Mouse (Mus musculus): ENCODE measurements around the gene Slc6a20a. TPM values are rescaled to one million over a fixed set of nuclear protein-coding genes. Genes with fewer than 3 reads are reported as not detected.

Slc6a20a gene
- 0.15 TPM for polyA plus RNA-seq (2017; shearing (Covaris generic))

DNA sequence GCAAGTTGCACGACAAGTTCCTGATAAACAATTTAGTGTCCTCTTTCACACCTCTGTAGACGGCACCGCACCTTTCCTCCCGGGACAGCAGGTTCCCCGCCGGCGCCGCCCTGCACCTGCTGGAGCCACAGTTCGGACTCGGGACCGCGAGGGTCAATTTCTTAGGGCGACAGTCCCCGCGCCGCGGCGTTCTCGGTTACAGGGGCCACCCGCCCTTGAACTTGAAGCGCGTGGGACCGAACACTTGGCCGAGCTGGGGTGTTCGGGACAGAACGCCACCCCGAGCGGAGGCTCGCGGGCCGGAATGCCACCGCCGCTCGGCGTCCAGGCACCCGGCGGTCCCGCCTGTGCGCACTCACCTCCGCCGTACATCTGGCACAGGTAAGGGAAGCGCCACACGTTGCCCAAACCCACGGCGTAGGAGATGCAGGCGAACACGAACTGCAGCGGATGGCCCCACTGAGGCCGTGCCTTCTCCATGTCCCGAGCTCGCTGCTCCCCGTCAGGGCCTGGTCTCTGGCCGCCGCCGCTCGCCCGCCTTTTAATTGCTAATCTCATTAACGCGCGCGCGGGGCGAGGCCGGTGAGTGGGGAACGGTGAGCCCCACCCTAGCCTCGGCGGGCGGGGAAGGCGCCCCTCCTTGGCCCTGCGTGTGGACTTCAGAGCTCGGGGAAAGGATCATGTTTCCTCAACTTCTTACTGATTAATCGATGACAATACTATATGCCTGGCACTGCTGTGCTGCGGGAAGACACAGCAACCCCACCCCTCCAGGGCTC, at the start of gene Slc6a20a, which contains the start of gene Ccr9:
Slc6a20a (minus strand) TSS at position 559 of the 779 bp plus-strand sequence.
Ccr9 (plus strand) TSS at position 113 of the 779 bp plus-strand sequence.

DNA sequence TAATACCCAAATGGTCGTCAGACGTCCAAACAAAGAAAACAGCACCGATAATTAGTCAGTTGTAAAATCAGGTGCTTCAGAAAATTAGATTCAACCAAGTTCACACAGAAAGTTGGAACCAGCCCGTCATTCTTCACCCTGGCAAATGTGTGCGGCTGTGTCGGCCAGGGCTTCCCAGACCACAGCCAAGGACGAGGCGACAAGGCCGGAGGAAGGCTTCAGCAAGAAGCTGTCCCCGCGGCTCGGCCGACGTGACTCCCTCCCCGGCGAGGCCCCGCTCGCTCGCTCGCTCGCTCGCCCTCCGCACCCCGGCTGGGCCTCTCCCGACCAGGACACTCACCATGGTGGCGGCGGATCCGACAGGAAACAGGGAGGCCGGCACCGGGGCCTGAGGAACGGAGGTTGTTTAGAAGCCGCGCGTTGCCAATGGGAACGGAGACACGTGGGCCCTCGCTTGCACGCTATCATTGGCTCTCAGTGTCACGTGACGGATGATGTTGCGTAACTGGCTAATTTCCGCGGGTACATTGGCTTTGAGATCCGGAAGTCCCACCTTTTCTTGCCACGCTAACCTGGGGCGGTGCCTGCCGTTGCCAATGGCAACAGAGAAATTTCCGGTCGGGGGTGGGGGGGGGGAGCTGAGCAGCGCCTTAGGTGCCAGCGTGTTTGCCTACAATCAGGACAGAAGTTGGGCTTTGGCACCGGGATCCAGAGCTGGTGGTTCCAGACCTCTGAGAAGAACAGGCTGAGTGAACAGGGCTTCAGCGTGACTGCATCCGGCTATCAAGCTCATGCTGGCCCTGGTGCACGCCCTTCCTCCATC, 38.7 kb upstream of the Slc6a20a start, which contains the start of gene Lztfl1:
Lztfl1 (minus strand) TSS at position 512 of the 823 bp plus-strand sequence.

DNA sequence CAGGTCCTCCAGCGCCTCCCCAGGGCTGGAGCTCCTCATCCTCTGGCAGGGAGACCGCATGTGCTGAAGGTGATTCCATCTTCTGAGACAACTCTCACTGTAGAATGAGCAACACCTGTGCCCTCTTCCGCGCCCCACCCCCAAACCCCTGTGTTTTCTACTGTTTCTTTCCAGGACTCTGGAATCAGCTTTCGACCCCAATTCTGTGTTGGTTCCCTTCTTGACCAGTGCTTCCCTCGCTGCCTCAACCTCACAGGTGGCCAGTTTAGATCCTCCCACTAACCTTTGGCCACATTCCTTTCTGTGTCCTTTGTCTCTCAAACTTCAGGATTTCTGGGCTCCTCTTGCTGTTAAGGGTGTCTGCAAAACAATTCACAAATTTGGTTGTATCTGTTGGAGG, 46.4 kb downstream of the Slc6a20a start, which contains the start of gene Slc6a20b:
Slc6a20b (minus strand) TSS at position 285 of the 400 bp plus-strand sequence.

Other genes with a start within 250 kb of the Slc6a20a start
- 66.8 TPM for gene Limd1, start 200.2 kb downstream of the Slc6a20a start, polyA plus RNA-seq (2017; shearing (Covaris generic))
- gene Sacm1l, start 149.1 kb downstream of the Slc6a20a start, polyA plus RNA-seq (2017; shearing (Covaris generic)): 62.0 TPM
- gene Slc6a20b, start 46.3 kb downstream of the Slc6a20a start, polyA plus RNA-seq (2017; shearing (Covaris generic)): 0.23 TPM
- gene Ccr9, start 446 bp downstream of the Slc6a20a start, polyA plus RNA-seq (2017; shearing (Covaris generic)): 0.45 TPM
- gene Lztfl1, start 38.8 kb upstream of the Slc6a20a start, polyA plus RNA-seq (2017; shearing (Covaris generic)): 15.2 TPM
- 300 TPM for gene Cxcr6, start 127.6 kb upstream of the Slc6a20a start, polyA plus RNA-seq (2017; shearing (Covaris generic))
- gene Fyco1, start 173.0 kb upstream of the Slc6a20a start, polyA plus RNA-seq (2017; shearing (Covaris generic)): 33.4 TPM
- 2.0 TPM for gene Xcr1, start 183.1 kb upstream of the Slc6a20a start, polyA plus RNA-seq (2017; shearing (Covaris generic))

Data from effector memory CD4-positive, alpha-beta T cell, adult 7 months (primary cell).